In genomic region chr1:193293039-193293438, GRCm38 (mm10) we compare ENCODE assay signal across 22 mouse cellular contexts. TPM values are rescaled to one million over a fixed set of nuclear protein-coding genes. Genes with fewer than 3 reads are reported as not detected.
"Had no signal": no experiment of that assay in that cellular context is flagged by ENCODE, and none has a peak within 500 bp of the region (broad histone marks: within the 10 kb centered on the region; RNA-seq: fewer than 3 reads in every experiment).

No protein-coding gene starts in this region.

- H3K27me3 ChIP-seq: limb, embryonic 12.5 days; limb, embryonic 15.5 days; midbrain, embryonic 12.5 days; midbrain, embryonic 15.5 days; neural tube, embryonic 12.5 days; neural tube, embryonic 15.5 days had no signal

- H3K9ac ChIP-seq: limb, embryonic 12.5 days; limb, embryonic 15.5 days; liver, embryonic 14.5 days; liver, postnatal 0 days; lung, embryonic 14.5 days; midbrain, embryonic 12.5 days; midbrain, embryonic 15.5 days; neural tube, embryonic 12.5 days; neural tube, embryonic 15.5 days had no signal

- H3K4me2 ChIP-seq: limb, embryonic 12.5 days; limb, embryonic 15.5 days; liver, embryonic 11.5 days; lung, embryonic 14.5 days; midbrain, embryonic 12.5 days; midbrain, embryonic 15.5 days; neural tube, embryonic 12.5 days; neural tube, embryonic 15.5 days had no signal

- H3K36me3 ChIP-seq: limb, embryonic 12.5 days; limb, embryonic 15.5 days; midbrain, embryonic 12.5 days; midbrain, embryonic 15.5 days; neural tube, embryonic 12.5 days; neural tube, embryonic 15.5 days had no signal

- H3K4me3 ChIP-seq: limb, embryonic 12.5 days; limb, embryonic 15.5 days; midbrain, embryonic 12.5 days; midbrain, embryonic 15.5 days; neural tube, embryonic 12.5 days; neural tube, embryonic 15.5 days had no signal

- H3K27ac ChIP-seq: limb, embryonic 12.5 days; limb, embryonic 15.5 days; liver, embryonic 14.5 days; midbrain, embryonic 12.5 days; midbrain, embryonic 15.5 days; neural tube, embryonic 12.5 days; neural tube, embryonic 15.5 days had no signal

- ATAC-seq: intestine, embryonic 16.5 days; liver, postnatal 0 days; midbrain, embryonic 15.5 days had no signal

- DNase-seq: kidney, adult 18-20 months; kidney, adult 9 months; kidney, postnatal 14 days; kidney, postnatal 4 days; left cerebral cortex, postnatal 4 days; liver, postnatal 0 days; lung, embryonic 14.5 days; lung, postnatal 14 days; right cerebral cortex, adult 18-20 months; right cerebral cortex, postnatal 14 days; spleen, adult 18-20 months; thymus, adult 2 months; thymus, postnatal 14 days had no signal

- H3K4me1 ChIP-seq: limb, embryonic 12.5 days; limb, embryonic 15.5 days; midbrain, embryonic 12.5 days; midbrain, embryonic 15.5 days; neural tube, embryonic 12.5 days; neural tube, embryonic 15.5 days had no signal

- H3K9me3 ChIP-seq: limb, embryonic 12.5 days; limb, embryonic 15.5 days; midbrain, embryonic 12.5 days; midbrain, embryonic 15.5 days; neural tube, embryonic 12.5 days; neural tube, embryonic 15.5 days had no signal

RNA-seq across cellular contexts. Expression of gene Hsd11b1, which starts 29.2 kb away (rescaled TPM):
- polyA plus RNA-seq: midbrain, embryonic 12.5 days; midbrain, embryonic 15.5 days; neural tube, embryonic 12.5 days had no signal
